Mouse (Mus musculus): ENCODE measurements around the gene Rmi2.

DNA sequence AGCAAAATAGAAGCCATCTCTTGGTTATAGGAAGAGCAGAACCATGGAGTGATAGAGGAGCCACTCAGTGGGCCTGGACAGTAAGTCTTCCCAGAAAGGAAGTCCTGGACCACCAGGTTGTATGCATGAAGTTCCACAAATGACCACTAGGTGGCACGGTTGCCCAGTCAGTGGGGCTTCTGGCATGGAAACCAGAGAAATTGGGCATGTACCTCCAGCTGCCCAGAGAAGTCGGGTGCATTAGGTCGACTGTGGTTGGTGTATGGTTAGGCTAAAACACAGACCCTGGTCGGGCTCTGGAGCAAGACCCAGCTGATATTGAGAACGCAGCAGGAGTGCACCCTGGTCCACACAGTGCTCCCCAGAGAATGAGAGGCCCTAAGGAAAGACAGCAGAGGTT, 38.8 kb downstream of the Rmi2 start:
- TF ChIP-seq POLR2A (IDR thresholded peaks at IDR 0.05; ENCODE audit: extremely low read depth, insufficient read depth, low read length) (no peak), CTCF (IDR thresholded peaks at IDR 0.05; ENCODE audit: extremely low read depth, insufficient read depth, low read length) (peak; percentile 99)
